Mouse (Mus musculus) olfactory bulb, adult 2 months (tissue): ENCODE measurements around the gene Hspb6.

Experiments used
- CTCF ChIP-seq: fragments of 200-500 bp; IDR thresholded peaks from 2 replicates; pipeline ENCODE4 v1.5.1; 2012; ENCODE audit warnings: low read depth, mild to moderate bottlenecking, low read length, moderate library complexity; ENCODE audit not compliant: insufficient read depth
- POLR2A ChIP-seq: fragments of 200-500 bp; IDR thresholded peaks from 2 replicates; pipeline ENCODE4 v1.6.1; 2012; ENCODE audit warnings: mild to moderate bottlenecking, low read depth, low read length, moderate library complexity; ENCODE audit not compliant: insufficient read depth

GRCm38 (mm10) chr7:30584339-30584738 is 32.4 kb downstream of the Hspb6 start:
- TF ChIP-seq POLR2A (no peak), CTCF (no peak)
